Mouse (Mus musculus): ENCODE data around the gene Ptprc.

GRCm38 (mm10) chr1:138162638-138163037 lies 12.9 kb downstream of the Ptprc start:
- TF ChIP-seq POLR2A (IDR thresholded peaks at IDR 0.05; ENCODE audit: borderline replicate concordance, low read depth, low read length) (no peak), CTCF (IDR thresholded peaks at IDR 0.05; ENCODE audit: low read depth, low read length) (no peak)

Data from bone marrow macrophage, adult 2 months (primary cell).